Mouse (Mus musculus): ENCODE data around the gene Uap1l1.

- TF ChIP-seq POLR2A (IDR thresholded peaks at IDR 0.05; ENCODE audit: borderline replicate concordance, control insufficient read depth, low read depth, low read length) = no peak
- TF ChIP-seq CTCF (IDR thresholded peaks at IDR 0.05; ENCODE audit: control insufficient read depth, insufficient read depth, low read length) = no peak
These were observed 54.0 kb downstream of the Uap1l1 start for GRCm38 (mm10) chr2:25311491-25311891.
